Mouse (Mus musculus): Measurements from ENCODE around the gene Bcl2.
"Not testable (repeated sequence)": the region's sequence is repeated elsewhere in the genome, so short reads cannot be mapped to it uniquely, and the experiment has no call there.

The Bcl2 gene

DNA sequence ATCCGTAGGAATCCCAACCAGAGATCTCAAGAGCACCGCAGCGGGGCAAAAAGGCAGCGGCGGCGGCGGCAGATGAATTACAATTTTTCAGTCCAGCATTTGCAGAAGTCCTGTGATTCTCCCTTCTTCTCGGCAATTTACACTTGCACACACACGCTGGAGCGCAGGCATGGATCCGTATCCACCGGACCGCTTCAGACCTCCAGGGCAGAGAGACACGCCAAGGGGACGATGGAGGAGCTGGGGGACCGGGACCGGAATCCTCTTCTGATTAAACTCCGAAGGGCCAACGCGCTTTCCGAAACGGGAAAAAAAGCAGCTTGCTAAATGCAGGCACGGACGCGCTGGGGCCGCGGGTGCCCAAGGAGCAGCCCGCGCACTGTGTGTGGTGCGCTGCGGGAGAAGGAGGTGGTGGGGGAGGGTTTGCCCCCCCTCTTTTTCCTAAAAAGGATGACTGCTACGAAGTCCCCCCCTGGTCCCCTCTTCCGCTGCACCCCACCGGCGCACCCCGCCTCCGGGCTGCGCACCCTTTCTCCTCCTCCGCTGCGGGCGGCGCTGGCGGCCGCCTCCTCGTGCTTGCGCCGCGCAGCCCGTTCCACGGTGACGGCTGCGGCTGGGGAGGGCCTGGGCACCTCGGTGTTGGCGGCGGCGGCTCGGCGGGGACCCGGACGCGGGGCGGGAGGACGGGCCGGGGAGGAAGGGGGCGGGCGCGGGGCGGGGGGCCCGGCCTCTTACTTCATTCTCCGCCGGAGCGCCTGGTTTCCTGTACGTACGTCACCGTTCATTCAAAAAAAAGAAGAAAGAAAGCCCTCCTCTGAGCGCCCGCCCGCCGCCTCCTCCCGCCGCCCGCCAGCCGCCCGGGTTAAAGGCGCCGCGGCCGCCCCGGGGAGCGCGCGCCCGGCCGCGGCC, at the start of gene Bcl2:
TSS of gene Bcl2 (minus strand) at position 654 of the 909 bp plus-strand sequence.
- DNase-seq (ENCODE audit: low spot score in 2 of 2): peak; percentile 82 to 84

DNA sequence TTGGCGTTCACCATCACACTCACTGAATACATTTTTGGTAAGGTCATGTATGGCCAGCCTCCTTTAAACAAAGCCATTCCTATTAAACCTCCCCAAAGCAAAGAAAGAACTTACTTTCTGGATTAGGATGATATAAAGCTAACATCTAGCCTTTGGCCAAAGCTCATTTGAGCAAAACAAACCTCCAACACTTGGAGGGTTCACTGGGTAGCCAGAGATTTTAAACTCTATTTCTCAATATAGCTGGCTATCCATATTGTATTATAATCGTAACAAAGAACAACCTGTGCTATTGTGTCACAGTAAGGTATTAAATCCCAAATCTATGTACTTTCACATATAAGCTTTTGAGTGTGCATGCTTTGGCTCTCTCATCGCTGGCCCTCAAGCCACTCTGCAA, 46.7 kb upstream of the Bcl2 start:
- no peak for DNase-seq (ENCODE audit: low spot score in 2 of 2)

DNA sequence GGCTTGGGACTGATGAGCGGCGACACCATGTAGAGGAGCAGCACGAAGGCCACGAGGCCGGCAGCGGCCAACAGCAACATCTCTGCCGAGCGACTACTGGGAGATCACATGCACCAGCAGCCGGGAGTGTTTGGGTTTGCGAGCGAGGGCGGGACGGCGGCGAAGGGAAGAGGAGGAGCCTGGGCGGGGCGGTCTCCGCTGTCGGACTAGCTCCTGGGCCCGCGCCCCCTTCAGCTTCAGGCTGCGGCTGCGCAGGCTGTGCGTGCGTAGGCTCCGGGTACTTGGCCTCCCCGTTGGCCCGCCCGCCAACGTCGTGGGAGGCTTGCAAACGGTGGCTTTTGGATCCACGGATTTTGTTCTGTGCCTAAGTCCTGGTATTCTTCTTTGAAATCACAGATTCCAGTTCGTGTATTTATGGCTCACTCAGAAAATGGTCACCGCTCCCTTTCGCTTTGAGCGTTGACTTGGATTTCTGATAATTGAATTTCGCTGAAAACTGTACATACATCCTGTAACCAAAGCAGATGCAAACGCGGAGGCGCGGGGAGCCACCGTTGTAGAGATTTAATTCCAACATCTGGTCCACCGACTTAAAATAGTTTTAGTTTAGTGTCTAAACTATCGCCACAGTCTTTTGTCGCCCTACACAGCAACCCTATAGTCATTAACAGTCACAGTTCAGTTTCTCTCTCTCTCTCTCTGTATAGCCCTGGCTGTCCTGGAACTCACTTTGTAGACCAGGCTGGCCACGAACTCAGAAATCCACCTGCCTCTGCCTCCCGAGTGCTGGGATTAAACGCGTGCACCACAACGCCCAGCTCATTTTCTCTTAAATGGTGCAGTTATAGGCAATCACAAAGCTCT, 45.7 kb upstream of the Bcl2 start, which contains the start of gene Kdsr:
TSS of gene Kdsr (minus strand) at position 156 of the 864 bp plus-strand sequence.
- DNase-seq (ENCODE audit: low spot score in 2 of 2): peak; percentile 95 to 96

DNA sequence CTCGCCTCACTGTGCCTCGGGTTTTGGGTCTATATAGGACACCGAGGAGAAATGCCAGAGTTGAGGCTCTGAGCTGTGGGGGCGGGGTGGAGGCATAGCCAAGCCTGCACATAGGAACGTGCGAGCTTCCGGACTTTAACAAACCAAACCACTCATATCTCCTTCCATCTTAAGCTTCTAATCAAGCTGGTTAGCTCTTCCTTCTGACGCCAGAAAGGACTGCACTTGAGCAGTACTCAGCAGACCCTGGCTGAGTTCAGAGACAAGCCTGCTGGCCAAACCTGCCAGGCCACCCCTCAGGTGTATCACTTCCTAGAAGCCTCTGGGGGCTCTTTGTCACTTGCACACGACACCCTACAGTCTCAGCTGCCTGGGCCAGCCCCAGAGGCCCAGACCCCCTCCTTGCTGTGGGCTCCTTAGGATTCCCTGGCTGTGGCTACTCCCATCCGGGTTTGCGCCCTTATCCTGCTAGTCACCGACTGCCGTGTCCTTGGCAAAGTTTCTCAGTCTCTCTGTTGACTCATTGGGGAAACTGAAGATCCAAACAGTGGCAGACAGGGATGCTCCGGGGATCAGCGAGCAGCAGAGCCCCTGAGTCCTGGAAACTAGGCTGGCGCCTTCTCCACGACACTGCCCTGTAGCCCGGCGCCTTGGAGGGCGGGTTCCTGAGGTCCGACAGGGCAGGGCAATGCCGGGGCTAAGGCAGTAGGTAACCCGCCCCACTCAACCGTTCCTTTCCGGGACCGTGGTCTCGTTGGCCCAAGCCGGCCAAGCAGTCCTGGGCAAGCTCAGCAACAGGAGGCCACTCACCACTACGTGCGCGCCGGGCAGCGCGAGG, 44.9 kb upstream of the Bcl2 start:
- peak; percentile 16 to 23 for DNase-seq (ENCODE audit: low spot score in 2 of 2)

DNA sequence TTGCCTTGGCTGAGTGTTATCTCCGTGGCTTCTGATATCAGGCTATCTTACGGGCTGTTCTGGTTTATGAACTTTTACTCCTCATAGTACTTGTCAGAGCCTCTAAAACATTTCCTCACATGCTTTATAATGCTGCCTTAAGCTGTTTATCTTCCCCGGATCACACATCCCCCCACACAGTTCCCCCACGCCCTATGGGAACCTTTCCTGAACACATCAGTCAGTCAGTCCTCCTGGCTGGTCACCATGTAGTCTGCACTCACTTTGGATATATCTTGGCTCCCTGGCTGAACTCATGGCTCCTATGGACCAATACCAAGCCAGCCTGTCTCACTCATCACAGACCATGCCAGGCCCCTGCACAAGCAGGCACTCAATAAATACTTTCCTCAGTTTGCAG, 42.6 kb upstream of the Bcl2 start:
- DNase-seq (ENCODE audit: low spot score in 2 of 2): no peak

DNA sequence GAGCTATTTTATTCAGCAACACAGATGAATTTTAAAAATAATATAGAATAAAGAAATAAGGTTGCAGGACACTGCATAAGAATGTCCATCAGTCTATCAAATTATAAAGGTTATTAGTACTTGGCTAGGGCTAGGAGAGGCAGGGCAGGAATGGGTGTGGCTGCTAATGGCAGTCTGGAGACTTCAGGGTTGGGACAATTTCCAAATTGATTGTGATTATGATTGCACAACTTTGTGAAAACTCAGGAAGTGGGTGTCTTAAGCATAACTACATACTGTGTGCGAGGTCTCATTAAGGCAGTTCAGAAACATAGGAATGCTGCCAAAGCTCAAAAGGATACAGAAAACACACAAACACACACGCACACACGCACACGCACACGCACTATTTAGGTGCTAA, 37.9 kb upstream of the Bcl2 start:
- no peak for DNase-seq (ENCODE audit: low spot score in 2 of 2)

DNA sequence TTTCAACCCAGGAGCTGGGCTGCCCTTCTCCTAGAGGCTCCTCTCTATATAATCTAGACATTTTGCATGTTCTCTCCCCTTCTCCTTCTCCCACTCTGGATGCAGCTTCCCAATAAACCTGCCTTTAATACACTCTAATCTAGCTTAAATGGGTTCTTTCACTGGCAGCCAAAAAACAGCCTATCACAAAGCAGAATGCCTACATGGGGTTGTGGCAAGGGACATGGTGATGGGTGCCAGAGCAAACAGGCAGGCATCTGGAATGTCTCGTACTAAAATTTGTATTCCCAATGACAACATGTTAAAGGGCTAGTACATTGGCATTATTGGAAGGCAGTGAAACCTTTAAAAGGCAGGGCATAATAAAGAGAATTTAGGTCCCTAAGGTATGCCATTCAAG, 36.6 kb upstream of the Bcl2 start:
- no peak for DNase-seq (ENCODE audit: low spot score in 2 of 2)

DNA sequence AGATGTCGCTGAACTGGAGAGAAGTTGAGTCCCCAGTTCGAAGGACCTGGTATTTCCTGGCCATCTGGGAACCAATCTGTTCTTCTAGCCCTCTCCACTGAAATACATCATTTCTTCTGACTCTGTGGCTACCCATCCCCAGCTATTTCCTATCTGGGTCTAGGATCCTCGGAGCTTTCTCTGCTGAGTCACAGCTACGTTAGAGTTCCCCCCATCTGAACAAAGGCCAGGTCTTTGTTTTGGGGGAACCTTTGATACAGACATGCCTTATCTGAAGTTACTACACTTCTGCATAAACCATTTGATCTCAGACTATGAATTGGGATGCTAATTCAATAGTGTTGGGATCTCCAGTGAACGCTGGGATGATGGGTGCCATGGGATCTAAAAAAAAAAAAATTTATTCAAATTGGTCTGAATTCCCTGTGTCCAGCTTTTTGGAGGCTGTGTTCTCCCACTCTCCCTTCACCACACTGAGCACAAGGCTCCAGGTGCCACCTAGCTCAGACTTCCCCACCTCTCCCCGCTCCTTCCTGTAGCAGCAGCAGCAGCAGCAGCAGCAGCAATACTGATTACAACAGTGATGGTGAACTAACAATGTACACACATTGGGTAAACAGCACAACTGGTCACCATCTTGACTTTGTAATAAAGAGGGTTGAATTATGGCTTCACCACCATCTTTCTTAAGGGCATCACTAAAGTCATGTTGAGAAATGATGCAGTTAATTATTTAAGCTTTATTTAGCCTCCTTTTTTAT, 34.7 kb upstream of the Bcl2 start:
- no peak for DNase-seq (ENCODE audit: low spot score in 2 of 2)

DNA sequence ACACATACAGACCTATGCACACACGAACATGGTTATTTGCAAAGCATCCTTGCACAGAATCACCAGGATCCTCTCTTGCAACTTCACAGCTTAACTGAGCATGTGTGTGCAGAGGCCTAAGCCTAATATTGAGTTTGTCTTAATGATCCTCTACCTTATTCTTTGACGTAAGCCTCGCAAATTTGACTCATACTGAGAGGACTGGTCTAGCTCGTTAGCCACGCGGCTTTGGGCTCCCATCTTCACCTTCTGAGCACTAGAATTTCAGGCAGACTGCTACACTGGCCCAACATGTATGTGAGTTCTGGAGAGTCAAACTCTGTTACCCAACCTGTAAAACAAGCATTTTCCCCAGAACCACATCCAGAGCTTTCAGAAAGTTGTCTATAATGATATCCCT, 28.9 kb upstream of the Bcl2 start:
- DNase-seq (ENCODE audit: low spot score in 2 of 2): no peak

DNA sequence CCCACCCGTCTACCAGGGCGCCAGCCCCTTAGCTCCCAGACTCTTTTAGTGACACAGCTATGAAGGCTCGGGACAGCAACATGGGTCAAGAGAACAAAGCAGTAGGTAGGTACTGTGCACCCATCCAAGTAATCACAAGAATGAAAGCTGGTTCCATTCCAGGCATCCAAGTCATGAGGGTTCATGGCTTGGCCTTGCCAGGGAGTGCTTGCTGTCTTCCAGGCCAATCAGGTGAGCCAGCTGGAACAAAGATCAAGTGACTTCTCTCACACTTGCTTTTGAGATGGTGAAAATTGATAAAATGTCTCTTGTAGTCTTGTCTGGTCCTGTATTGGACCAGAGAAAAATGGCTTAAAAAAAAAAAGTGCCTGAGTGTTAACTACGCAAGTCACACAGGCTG, 26.7 kb upstream of the Bcl2 start:
- no peak for DNase-seq (ENCODE audit: low spot score in 2 of 2)

DNA sequence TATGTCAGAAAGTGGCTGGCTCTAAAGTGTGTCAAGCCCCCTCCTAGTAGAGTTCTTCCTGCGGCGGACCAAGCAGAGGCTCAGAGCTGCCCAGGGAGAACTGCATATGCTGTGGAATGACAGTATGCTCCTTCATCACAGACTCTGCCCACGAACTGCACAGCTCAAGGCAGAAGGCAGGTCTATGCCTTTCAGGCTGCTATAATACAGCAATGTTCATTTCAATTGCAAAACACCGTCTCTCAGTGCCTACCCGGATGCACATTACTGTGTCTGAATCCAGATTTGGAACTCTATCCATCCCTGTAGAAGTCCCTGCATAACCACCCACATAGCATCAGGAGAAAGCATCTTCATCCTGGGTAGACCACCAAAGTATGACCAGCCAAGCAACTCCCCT, 25.7 kb upstream of the Bcl2 start:
- DNase-seq (ENCODE audit: low spot score in 2 of 2): no peak

DNA sequence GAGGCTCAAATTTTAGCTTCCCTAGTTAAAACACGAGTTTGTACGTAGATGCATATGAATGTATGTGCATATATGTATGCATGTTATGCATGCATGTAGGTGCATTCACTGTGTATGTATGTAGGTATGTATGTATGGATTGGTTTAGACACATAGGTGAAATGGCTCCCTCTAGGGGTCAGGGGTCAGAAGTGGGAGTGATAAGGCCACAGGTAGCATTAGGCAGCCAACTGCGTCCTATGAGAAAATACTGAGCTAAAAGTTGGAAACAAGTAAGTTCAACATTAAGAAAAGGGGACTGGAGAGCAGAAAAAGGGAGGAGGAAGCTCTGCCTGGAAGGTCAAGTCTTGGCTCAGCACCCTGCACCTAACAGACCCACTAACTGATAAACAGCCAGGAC, 24.0 kb upstream of the Bcl2 start:
- DNase-seq (ENCODE audit: low spot score in 2 of 2): peak; percentile 45 to 53

DNA sequence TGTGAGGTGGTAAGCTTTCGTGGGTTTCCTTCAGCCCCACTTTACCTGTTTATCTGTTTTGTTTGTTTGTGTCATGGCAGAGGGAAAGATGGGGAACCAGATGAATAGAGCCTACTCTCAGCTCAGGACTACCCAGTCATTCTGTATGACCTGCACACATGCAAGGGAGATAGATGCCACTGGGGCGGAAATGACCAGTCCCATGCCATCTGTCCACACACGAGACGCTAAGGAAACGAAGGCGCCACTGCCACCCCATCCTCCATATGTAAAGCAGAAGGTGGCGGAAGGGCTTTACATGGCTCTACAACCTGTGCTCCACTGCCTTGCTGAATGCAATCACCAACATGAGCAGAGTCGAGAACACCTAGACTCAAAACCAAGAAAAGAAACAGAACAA, 22.1 kb upstream of the Bcl2 start:
- no peak for DNase-seq (ENCODE audit: low spot score in 2 of 2)

DNA sequence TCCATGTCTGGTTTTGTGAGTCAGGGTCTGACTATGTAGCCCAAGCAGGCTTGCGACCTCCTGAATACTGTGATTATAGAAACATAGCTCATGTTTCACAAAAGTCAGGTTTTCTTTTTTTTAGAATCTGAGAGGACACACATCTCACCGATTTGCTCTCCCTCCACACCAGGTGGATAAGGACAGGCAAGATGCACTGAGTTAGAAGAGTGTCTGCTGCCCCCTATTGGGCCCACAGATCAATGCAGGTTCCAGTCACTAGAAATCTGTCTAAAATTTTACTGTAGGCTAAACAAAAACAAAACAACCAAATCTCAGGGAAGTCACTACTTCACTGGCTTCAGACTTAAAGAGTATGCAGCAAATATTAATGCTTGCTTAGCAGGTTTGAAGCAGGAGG, 21.5 kb upstream of the Bcl2 start:
- DNase-seq (ENCODE audit: low spot score in 2 of 2): peak in 1 of 2 experiments; percentile 20

DNA sequence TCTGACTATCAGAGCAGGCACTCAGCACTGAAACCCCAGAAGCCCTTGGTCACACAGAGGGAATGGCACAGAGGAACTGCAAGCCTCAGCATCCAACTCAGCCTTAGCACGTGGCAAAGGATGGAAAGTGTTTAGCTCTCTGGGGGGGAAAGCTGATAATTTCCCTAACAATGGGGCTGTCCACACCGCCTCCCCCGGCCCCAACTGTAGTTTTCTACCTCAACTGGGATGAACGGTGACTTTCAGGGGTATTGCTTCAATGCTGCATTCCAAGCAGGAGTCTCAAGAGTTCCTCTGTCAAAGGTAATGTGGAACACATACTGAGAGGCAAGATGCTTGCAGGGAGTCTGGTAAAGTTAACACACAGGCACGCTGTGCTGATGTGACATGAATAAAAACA, 8.0 kb upstream of the Bcl2 start:
- DNase-seq (ENCODE audit: low spot score in 2 of 2): no peak

DNA sequence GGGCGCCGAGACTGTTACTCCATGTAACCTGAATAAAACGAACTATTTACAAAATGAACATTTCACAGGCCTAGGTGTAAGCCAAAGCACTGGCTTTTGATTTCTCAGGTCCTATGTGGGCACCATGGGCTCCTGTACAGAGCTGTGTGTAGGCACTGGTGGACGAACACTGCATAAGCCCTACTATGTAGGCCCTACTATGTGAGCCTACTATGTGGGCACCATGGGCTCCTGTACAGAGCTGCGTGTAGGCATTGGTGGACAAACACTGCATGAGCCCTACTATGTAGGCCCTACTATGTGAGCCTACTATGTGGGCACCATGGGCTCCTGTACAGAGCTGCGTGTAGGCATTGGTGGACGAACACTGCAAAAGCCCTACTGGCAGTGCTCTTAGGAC, 3.7 kb upstream of the Bcl2 start:
- DNase-seq (ENCODE audit: low spot score in 2 of 2): not testable (repeated sequence)

DNA sequence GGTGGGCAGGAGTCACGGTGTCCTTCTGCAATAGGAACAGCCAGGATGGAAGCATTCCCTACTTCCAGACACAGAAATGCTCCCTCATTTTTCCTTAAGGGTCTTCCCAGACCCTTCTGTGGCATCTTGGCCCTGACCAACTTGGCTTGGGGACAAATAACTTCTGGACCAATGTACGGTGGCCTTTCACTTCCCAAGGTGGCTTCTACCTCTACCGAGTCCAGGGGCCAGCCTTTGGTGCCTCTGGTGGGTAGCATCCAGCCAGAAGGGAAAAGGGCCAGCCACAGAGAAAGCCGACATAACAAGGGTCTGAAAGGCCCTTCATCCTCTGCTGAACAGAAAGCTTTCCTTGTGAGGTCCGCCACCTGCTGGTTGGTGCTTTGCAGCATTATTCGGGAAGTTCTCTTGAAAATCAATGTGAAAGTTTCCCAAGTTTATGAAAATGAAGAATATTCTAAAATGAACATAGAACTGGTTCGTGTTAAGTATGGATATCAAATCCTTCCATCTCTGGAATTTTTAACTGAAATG, 3.1 kb upstream of the Bcl2 start:
- peak; percentile 57 to 70 for DNase-seq (ENCODE audit: low spot score in 2 of 2)

DNA sequence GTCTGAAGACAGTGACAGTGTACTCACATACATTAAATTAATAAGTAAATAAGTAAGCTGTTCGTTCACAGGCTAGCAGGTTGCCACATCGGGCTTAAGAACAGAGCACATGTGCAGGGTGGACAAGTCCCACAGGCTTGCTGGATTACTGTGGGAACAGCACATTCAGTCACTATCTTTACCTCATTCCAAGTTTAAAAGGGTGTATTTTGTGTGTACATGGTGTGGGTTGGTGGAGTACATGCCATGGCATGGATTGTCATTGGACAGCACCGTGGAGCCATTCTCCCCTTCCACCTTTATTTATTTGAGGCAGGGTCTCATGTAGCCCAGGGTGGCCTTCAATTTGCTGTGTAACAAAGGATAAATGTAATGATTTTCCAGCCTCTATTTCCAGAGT, 2.1 kb upstream of the Bcl2 start:
- no peak for DNase-seq (ENCODE audit: low spot score in 2 of 2)

DNA sequence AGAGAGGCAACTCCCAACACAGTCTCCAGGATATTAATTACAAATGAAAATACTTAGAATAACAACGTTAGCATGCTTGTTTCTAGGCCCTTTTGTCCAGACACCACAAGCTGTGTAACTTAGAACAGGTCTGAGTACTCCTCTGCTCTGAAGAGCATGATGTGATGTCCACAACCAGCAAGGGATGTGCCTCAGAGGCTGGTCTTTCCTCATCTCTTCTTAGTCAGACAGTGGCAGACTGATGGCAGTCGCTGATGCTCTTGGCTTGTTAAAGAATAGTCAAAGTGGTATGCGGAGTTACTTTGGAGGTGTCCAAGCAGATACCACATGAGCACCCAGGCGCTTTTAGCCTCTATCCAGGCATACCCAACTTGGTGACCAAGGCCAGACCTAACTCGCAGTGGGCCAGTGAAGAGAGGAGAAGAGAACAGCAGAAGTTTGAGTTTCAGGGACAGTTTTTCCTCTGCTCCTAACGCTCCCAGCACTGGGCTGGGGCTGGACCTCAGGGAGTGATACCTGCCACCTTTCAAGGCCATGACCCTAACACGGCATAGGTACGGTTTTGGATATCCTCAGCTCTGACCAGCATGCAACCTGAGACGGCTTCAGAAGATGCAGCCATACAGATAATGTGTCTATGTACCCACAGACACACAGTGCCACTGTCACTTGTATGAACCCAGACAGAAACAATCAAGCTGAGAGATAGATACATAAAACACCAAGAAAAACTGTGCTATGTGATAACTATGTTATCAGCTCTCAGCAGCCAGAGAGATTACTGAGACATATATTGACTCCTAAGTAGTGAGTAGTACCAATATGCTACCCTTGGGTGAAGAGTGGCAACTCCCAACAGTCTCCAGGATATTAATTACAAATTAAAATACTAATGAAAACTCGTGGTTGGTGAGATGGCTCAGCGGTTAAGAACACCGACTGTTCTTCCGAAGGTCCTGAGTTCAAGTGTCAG, 1.3 kb upstream of the Bcl2 start:
- DNase-seq (ENCODE audit: low spot score in 2 of 2): no peak
